Mouse (Mus musculus): ENCODE results near the gene Fitm1. TPM values are rescaled to one million over a fixed set of nuclear protein-coding genes. Genes with fewer than 3 reads are reported as not detected.
A peak's percentile ranks its signal among the peaks of the same experiment; 100 is the strongest.

The Fitm1 gene
- 0.58 TPM in 1 of 2 replicates, not detected in the other for polyA plus RNA-seq (2014; fragmentation: Nextera tagmentation; extraction: Ambion mirVana)

- no peak within 1 kb of the TSS for H3K4me2 ChIP-seq (ENCODE audit: low read depth, low read length)
- H3K4me1 ChIP-seq (ENCODE audit: control insufficient read depth, insufficient read depth, low read length), result peaks cover 3% of the 10 kb centered on the region; the same call in 1 of the 2 replicates
- no peak for ATAC-seq (ENCODE audit: low read depth)
- H3K27ac ChIP-seq (ENCODE audit: low read depth, low read length), result no peak within 1 kb of the TSS
- H3K27me3 ChIP-seq (ENCODE audit: control insufficient read depth, insufficient read depth, low read length), result no peaks in the 10 kb centered on the region
- no peaks in the 10 kb centered on the region for H3K9me3 ChIP-seq (ENCODE audit: control insufficient read depth, low read length)
- no peak within 1 kb of the TSS for H3K4me3 ChIP-seq (ENCODE audit: low read depth, low read length)
- H3K36me3 ChIP-seq (ENCODE audit: control insufficient read depth, insufficient read depth, low read length), result no peaks in the 10 kb centered on the region
- no peak within 1 kb of the TSS for H3K9ac ChIP-seq (replicated peaks; ENCODE audit: low read depth, low read length)
- WGBS, result 75% methylated on average over 8 of the region's 8 CpGs
Measured at GRCm38 (mm10) chr14:55575302-55575701, at the start of gene Fitm1. TSS of gene Fitm1 (plus strand) at chr14:55575617.

GRCm38 (mm10) chr14:55526674-55527073 is 48.7 kb upstream of the Fitm1 start:
- no peak for ATAC-seq (ENCODE audit: low read depth)
- no peaks in the 10 kb centered on the region for H3K36me3 ChIP-seq (ENCODE audit: control insufficient read depth, insufficient read depth, low read length)
- H3K4me3 ChIP-seq (ENCODE audit: low read depth, low read length), result no peak overlapping the region
- WGBS, result 84% methylated on average over 2 of the region's 2 CpGs
- no peaks in the 10 kb centered on the region for H3K9me3 ChIP-seq (ENCODE audit: control insufficient read depth, low read length)
- no peak overlapping the region for H3K4me2 ChIP-seq (ENCODE audit: low read depth, low read length)
- no peak overlapping the region for H3K9ac ChIP-seq (replicated peaks; ENCODE audit: low read depth, low read length)
- no peaks in the 10 kb centered on the region for H3K4me1 ChIP-seq (ENCODE audit: control insufficient read depth, insufficient read depth, low read length)
- no peak overlapping the region for H3K27ac ChIP-seq (ENCODE audit: low read depth, low read length)
- no peaks in the 10 kb centered on the region for H3K27me3 ChIP-seq (ENCODE audit: control insufficient read depth, insufficient read depth, low read length)

GRCm38 (mm10) chr14:55527940-55528339 is 47.5 kb upstream of the Fitm1 start:
- Histone ChIP-seq H3K9ac (replicated peaks; ENCODE audit: low read depth, low read length) (no peak overlapping the region), H3K4me2 (ENCODE audit: low read depth, low read length) (no peak overlapping the region), H3K27ac (ENCODE audit: low read depth, low read length) (no peak overlapping the region), H3K4me3 (ENCODE audit: low read depth, low read length) (no peak overlapping the region), H3K4me1 (ENCODE audit: control insufficient read depth, insufficient read depth, low read length) (no peaks in the 10 kb centered on the region), H3K36me3 (ENCODE audit: control insufficient read depth, insufficient read depth, low read length) (no peaks in the 10 kb centered on the region), H3K27me3 (ENCODE audit: control insufficient read depth, insufficient read depth, low read length) (no peaks in the 10 kb centered on the region), H3K9me3 (ENCODE audit: control insufficient read depth, low read length) (no peaks in the 10 kb centered on the region)
- ATAC-seq (ENCODE audit: low read depth), result no peak
- 18% methylated on average over 3 of the region's 3 CpGs for WGBS

GRCm38 (mm10) chr14:55536116-55536745 is 39.2 kb upstream of the Fitm1 start:
- ATAC-seq (ENCODE audit: low read depth), result no peak
- peaks cover 13% of the 10 kb centered on the region for H3K4me1 ChIP-seq (ENCODE audit: control insufficient read depth, insufficient read depth, low read length)
- H3K9me3 ChIP-seq (ENCODE audit: control insufficient read depth, low read length), result no peaks in the 10 kb centered on the region
- WGBS, result 44% methylated on average over 6 of the region's 6 CpGs
- H3K9ac ChIP-seq (replicated peaks; ENCODE audit: low read depth, low read length), result no peak overlapping the region
- H3K36me3 ChIP-seq (ENCODE audit: control insufficient read depth, insufficient read depth, low read length), result no peaks in the 10 kb centered on the region
- H3K27ac ChIP-seq (ENCODE audit: low read depth, low read length), result no peak overlapping the region
- H3K4me2 ChIP-seq (ENCODE audit: low read depth, low read length), result no peak overlapping the region
- no peak overlapping the region for H3K4me3 ChIP-seq (ENCODE audit: low read depth, low read length)
- H3K27me3 ChIP-seq (ENCODE audit: control insufficient read depth, insufficient read depth, low read length), result no peaks in the 10 kb centered on the region

GRCm38 (mm10) chr14:55540067-55540786 is 35.2 kb upstream of the Fitm1 start, which contains the start of gene Pck2:
TSS of gene Pck2 (plus strand) at chr14:55540266.
- Histone ChIP-seq H3K27me3 (ENCODE audit: control insufficient read depth, insufficient read depth, low read length) (no peaks in the 10 kb centered on the region), H3K4me1 (ENCODE audit: control insufficient read depth, insufficient read depth, low read length) (peaks cover 20% of the 10 kb centered on the region), H3K9ac (replicated peaks; ENCODE audit: low read depth, low read length) (peak within 1 kb of the TSS; percentile 60), H3K4me2 (ENCODE audit: low read depth, low read length) (peak within 1 kb of the TSS; percentile 77), H3K9me3 (ENCODE audit: control insufficient read depth, low read length) (no peaks in the 10 kb centered on the region), H3K27ac (ENCODE audit: low read depth, low read length) (peak within 1 kb of the TSS; percentile 88), H3K36me3 (ENCODE audit: control insufficient read depth, insufficient read depth, low read length) (no peaks in the 10 kb centered on the region), H3K4me3 (ENCODE audit: low read depth, low read length) (peak within 1 kb of the TSS; percentile 47)
- under 1% methylated on average over 32 of the region's 32 CpGs for WGBS
- ATAC-seq (ENCODE audit: low read depth), result peak; percentile 87

GRCm38 (mm10) chr14:55540787-55541321 is 34.6 kb upstream of the Fitm1 start:
- Histone ChIP-seq H3K36me3 (ENCODE audit: control insufficient read depth, insufficient read depth, low read length) (no peaks in the 10 kb centered on the region), H3K9me3 (ENCODE audit: control insufficient read depth, low read length) (no peaks in the 10 kb centered on the region), H3K4me1 (ENCODE audit: control insufficient read depth, insufficient read depth, low read length) (peaks cover 20% of the 10 kb centered on the region), H3K4me3 (ENCODE audit: low read depth, low read length) (peak overlapping the region; percentile 47), H3K4me2 (ENCODE audit: low read depth, low read length) (peak overlapping the region; percentile 77), H3K27me3 (ENCODE audit: control insufficient read depth, insufficient read depth, low read length) (no peaks in the 10 kb centered on the region), H3K9ac (replicated peaks; ENCODE audit: low read depth, low read length) (peak overlapping the region; percentile 60), H3K27ac (ENCODE audit: low read depth, low read length) (peak overlapping the region; percentile 88)
- WGBS, result 7% methylated on average over 9 of the region's 10 CpGs
- peak; percentile 61 for ATAC-seq (ENCODE audit: low read depth)

GRCm38 (mm10) chr14:55542268-55542667 is 33.1 kb upstream of the Fitm1 start:
- 96% methylated on average over 12 of the region's 12 CpGs for WGBS
- H3K4me3 ChIP-seq (ENCODE audit: low read depth, low read length), result no peak overlapping the region
- H3K36me3 ChIP-seq (ENCODE audit: control insufficient read depth, insufficient read depth, low read length), result no peaks in the 10 kb centered on the region
- no peak overlapping the region for H3K4me2 ChIP-seq (ENCODE audit: low read depth, low read length)
- ATAC-seq (ENCODE audit: low read depth), result no peak
- peaks cover 20% of the 10 kb centered on the region for H3K4me1 ChIP-seq (ENCODE audit: control insufficient read depth, insufficient read depth, low read length)
- no peak overlapping the region for H3K9ac ChIP-seq (replicated peaks; ENCODE audit: low read depth, low read length)
- H3K27me3 ChIP-seq (ENCODE audit: control insufficient read depth, insufficient read depth, low read length), result no peaks in the 10 kb centered on the region
- no peak overlapping the region for H3K27ac ChIP-seq (ENCODE audit: low read depth, low read length)
- no peaks in the 10 kb centered on the region for H3K9me3 ChIP-seq (ENCODE audit: control insufficient read depth, low read length)

- no peaks in the 10 kb centered on the region for H3K9me3 ChIP-seq (ENCODE audit: control insufficient read depth, low read length)
- no peak overlapping the region for H3K9ac ChIP-seq (replicated peaks; ENCODE audit: low read depth, low read length)
- WGBS, result 58% methylated on average over 9 of the region's 9 CpGs
- H3K4me1 ChIP-seq (ENCODE audit: control insufficient read depth, insufficient read depth, low read length), result peaks cover 20% of the 10 kb centered on the region
- no peak for ATAC-seq (ENCODE audit: low read depth)
- 0 out of 2 replicates have a peak, but pooled peaks cover 3% of the 10 kb centered on the region for H3K36me3 ChIP-seq (ENCODE audit: control insufficient read depth, insufficient read depth, low read length)
- no peak overlapping the region for H3K4me3 ChIP-seq (ENCODE audit: low read depth, low read length)
- no peak overlapping the region for H3K27ac ChIP-seq (ENCODE audit: low read depth, low read length)
- no peaks in the 10 kb centered on the region for H3K27me3 ChIP-seq (ENCODE audit: control insufficient read depth, insufficient read depth, low read length)
- H3K4me2 ChIP-seq (ENCODE audit: low read depth, low read length), result no peak overlapping the region
Measured at GRCm38 (mm10) chr14:55544334-55544733, 31.1 kb upstream of the Fitm1 start.

GRCm38 (mm10) chr14:55550191-55550590 is 25.2 kb upstream of the Fitm1 start:
- Histone ChIP-seq H3K4me1 (ENCODE audit: control insufficient read depth, insufficient read depth, low read length) (no peaks in the 10 kb centered on the region), H3K36me3 (ENCODE audit: control insufficient read depth, insufficient read depth, low read length) (0 out of 2 replicates have a peak, but pooled peaks cover 3% of the 10 kb centered on the region), H3K9ac (replicated peaks; ENCODE audit: low read depth, low read length) (no peak overlapping the region), H3K27ac (ENCODE audit: low read depth, low read length) (no peak overlapping the region), H3K9me3 (ENCODE audit: control insufficient read depth, low read length) (no peaks in the 10 kb centered on the region), H3K27me3 (ENCODE audit: control insufficient read depth, insufficient read depth, low read length) (no peaks in the 10 kb centered on the region), H3K4me2 (ENCODE audit: low read depth, low read length) (no peak overlapping the region), H3K4me3 (ENCODE audit: low read depth, low read length) (no peak overlapping the region)
- 85% methylated on average over 6 of the region's 6 CpGs for WGBS
- ATAC-seq (ENCODE audit: low read depth), result no peak

Data from neural tube, embryonic 14.5 days (tissue).